Mouse (Mus musculus): ENCODE data around the gene Utrn.

- TF ChIP-seq CTCF (IDR thresholded peaks at IDR 0.05; ENCODE audit: low read depth) (no peak), EP300 (IDR thresholded peaks at IDR 0.05; ENCODE audit: low read depth) (no peak)
Measured at GRCm38 (mm10) chr10:12863581-12863980, 5.6 kb downstream of the Utrn start.
